Mouse (Mus musculus): ENCODE measurements around the gene Svip.

Svip gene

DNA sequence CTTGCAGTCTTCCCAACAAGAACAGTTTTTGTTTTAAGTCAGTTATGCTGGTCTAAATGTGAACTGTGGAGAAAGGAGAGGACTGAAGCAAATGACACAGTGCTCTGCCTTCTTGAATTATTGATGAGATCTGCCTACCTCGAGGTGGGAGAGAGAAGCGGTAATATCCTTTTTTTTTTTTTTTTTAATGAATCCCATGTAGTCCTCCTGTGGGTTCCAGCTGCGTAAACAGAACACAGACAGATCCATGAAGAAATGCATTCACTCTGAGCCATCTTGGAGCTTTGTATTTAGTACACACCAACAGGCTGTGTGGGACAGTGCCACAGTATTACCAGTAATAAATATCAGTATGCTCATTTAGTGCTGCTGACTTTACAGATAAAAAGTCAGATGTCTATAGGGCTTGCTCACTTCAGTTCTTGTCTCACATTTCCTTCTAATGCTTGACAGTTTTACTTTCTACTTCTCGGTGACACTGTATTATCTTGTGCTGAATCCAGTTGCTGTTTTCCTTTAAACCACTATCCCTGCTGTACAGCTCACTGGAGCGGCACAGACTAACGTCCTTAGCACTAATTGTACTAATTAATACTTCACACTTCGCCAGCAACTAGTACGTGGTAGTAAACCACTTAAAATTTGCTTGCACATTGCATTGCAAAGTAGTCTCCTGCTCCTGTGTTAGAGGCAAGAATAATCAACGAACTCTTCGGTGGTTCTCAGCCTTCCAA lies 43.4 kb downstream of the Svip start:
- DNase-seq (ENCODE audit: low read depth, low spot score) = no peak

- DNase-seq (ENCODE audit: low read depth, low spot score) = no peak
Observed at GRCm38 (mm10) chr7:51960698-51961374, 45.0 kb downstream of the Svip start.

DNA sequence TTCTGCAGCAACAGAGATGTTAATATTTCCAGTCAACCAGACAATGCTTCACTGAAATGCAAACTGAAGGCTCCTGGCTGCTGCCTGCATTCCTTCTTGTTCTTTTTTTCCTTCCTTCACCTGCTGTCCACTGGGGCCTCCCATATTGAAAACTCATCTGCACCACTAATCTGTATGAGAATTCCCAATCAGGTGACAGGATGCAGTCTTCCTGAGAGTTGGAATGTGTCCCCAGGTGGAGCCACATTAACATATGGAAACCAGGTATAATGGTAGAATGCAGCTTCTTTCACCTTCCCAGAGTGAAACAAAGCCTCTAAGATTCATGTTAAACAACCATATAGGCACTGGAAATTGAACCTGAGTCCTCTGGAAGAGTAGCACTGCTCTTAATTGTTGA lies 48.1 kb downstream of the Svip start:
- no peak for DNase-seq (ENCODE audit: low read depth, low spot score)

DNA sequence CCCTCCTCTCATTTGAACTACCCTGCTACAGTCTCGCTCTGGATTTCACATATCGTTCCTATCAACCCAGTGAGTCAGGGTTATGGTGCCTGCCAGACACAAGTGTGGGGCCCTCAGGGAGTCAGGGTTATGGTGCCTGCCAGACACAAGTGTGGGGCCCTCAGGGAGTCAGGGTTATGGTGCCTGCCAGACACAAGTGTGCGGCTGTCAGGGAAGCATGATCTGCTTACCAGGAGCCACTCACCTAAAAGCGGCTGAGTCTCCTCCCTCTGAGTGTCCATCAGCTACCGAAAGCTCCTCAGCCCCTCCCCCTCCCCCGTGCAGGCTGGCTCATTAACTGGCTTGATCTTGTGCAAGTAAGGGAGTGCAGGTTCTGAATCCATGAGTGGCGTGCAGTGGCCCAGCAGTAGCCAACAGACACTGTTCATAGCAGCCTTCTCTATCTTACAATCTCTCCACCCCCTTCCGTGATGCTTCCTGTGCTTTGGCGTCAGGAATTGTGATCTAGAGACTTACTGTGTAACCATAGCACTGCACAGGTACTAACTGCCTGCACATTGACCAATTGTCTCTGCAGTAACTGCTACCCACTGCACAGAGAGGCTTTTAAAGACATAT lies 50.3 kb downstream of the Svip start:
- no peak for DNase-seq (ENCODE audit: low read depth, low spot score)

Data from brain, adult 2 months (tissue).